Mouse (Mus musculus): ENCODE results near the gene Dlgap1. TPM values are rescaled to one million over a fixed set of nuclear protein-coding genes. Genes with fewer than 3 reads are reported as not detected.
A peak's percentile ranks its signal among the peaks of the same experiment; 100 is the strongest.

The Dlgap1 gene
- polyA plus RNA-seq, 1 experiment from 2014 or later = 0.50 TPM

DNA sequence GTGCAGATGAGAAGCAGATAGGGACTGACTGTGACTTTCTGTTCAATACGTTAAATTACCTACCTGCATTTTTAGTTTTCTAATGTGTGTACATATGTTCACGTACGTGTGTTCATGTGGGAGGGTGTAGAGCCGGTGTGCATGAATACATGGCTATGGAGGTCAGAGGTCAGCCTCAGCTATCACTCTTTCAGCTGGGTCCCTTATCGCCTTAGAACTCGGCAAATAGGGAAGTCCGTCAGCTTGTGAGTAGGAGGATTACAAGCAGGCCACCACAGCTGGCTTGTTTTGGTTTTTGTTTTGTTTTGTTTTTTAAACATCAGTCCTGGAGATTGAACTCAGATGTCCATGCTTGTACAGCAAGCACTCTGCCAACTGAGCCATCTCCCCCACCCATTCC is 645.0 kb downstream of the Dlgap1 start:
- no peaks in the 10 kb centered on the region for H3K36me3 ChIP-seq
- WGBS = 69% methylated on average over 7 of the region's 7 CpGs
- no peaks in the 10 kb centered on the region for H3K9me3 ChIP-seq
- H3K27me3 ChIP-seq = no peaks in the 10 kb centered on the region
- no peak overlapping the region for H3K9ac ChIP-seq
- H3K27ac ChIP-seq = no peak overlapping the region
- ATAC-seq (ENCODE audit: borderline replicate concordance, extremely low read depth, low FRiP score, low TSS enrichment) = no peak
- no peaks in the 10 kb centered on the region for H3K4me1 ChIP-seq
- no peak overlapping the region for H3K4me3 ChIP-seq
- H3K4me2 ChIP-seq = no peak overlapping the region

DNA sequence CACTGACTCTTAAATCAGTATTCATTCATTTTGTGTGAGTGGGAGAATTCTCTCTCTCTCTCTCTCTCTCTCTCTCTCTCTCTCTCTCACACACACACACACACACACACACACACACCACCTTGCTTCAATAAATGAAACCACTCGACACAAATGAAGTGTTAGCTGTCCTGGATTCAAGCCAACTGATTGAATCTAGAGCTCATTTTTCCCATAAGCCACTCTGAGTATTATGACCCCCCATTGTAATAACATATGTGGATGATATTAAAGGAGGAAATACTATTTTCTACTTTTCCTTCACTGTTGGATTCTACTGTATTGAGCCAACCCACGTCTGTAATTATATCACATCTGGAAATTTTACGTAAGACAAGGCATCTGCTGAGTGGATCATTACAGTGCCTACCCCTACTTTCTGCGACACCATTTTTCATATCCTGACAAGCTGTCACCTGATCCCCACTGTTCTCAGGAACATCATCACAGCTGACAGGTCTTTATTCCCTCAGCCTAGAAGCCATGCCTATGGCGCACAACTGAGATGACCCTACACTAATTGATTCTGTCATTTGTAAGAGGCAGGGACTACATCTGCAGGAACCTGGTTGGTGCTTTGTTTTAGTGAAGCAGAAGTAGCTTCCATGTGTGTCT is 645.7 kb downstream of the Dlgap1 start:
- Histone ChIP-seq H3K9ac (no peak overlapping the region), H3K4me3 (no peak overlapping the region), H3K4me2 (no peak overlapping the region), H3K27me3 (no peaks in the 10 kb centered on the region), H3K36me3 (no peaks in the 10 kb centered on the region), H3K9me3 (no peaks in the 10 kb centered on the region), H3K4me1 (no peaks in the 10 kb centered on the region), H3K27ac (no peak overlapping the region)
- no peak for ATAC-seq (ENCODE audit: borderline replicate concordance, extremely low read depth, low FRiP score, low TSS enrichment)
- 58% methylated on average over 5 of the region's 5 CpGs for WGBS

DNA sequence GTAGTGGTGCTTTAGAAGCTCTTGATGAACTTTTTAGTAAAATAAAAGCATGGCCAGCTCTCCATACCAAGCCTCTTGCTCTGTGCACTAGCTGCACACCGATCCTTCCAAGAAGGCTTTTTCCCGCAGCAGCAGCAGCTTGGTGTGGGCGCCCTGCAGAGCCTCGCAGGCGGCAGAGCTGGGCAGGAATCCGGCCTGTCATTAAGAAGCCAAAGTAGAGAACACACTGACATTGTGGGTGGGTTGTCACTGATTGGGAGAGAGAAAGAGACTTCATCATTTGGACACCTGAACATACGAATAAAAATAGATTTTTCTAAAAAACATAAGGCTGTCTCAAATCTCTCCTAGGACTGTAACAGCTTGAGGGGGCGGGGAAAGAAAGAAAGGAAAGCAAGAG is 653.6 kb downstream of the Dlgap1 start:
- ATAC-seq (ENCODE audit: borderline replicate concordance, extremely low read depth, low FRiP score, low TSS enrichment) = no peak
- no peak overlapping the region for H3K4me2 ChIP-seq
- no peaks in the 10 kb centered on the region for H3K27me3 ChIP-seq
- H3K9ac ChIP-seq = no peak overlapping the region
- no peak overlapping the region for H3K4me3 ChIP-seq
- 61% methylated on average over 8 of the region's 8 CpGs for WGBS
- H3K27ac ChIP-seq = no peak overlapping the region
- no peaks in the 10 kb centered on the region for H3K4me1 ChIP-seq
- H3K9me3 ChIP-seq = no peaks in the 10 kb centered on the region
- H3K36me3 ChIP-seq = no peaks in the 10 kb centered on the region

DNA sequence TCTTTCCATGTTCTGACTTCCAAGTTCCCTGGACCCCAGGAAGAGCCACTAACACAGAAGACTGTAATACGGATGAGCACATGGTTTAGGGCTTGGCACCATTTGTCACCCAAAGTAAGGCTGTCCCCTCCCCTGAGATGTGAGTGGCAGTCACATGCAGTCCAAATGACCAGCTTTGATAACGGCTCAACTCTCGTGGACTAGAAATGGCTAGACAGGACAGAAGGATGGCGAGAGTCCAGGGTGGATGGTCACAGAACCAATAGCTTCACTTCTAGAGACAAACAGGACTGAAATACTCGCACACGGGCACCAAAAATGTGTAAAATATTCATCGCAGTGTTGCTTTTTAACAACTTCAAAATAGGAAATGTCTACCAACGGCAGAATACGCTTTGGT is 657.5 kb downstream of the Dlgap1 start:
- Histone ChIP-seq H3K4me1 (peaks cover 7% of the 10 kb centered on the region), H3K36me3 (no peaks in the 10 kb centered on the region), H3K9ac (no peak overlapping the region), H3K27ac (no peak overlapping the region), H3K9me3 (no peaks in the 10 kb centered on the region), H3K4me3 (no peak overlapping the region), H3K4me2 (no peak overlapping the region), H3K27me3 (no peaks in the 10 kb centered on the region)
- no peak for ATAC-seq (ENCODE audit: borderline replicate concordance, extremely low read depth, low FRiP score, low TSS enrichment)
- 83% methylated on average over 9 of the region's 9 CpGs for WGBS

DNA sequence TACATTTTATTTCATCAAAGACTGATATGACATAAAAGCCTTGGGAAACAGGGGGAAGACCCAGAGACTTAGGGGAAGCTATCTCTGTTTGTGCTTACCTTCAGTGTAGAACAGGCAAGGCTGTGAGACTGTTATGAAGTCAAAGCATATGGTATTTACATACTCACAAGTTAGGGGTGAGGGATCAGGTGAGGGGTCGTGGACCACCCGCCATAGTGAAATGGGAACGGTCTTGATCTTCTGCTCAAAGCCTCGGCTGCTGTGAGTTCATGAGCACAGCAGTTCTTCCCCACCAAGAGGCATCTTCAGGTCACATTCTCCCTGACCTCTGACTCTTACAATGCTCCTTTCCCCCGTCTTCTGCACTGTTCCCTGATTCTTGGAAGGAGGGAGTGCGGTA is 658.1 kb downstream of the Dlgap1 start:
- Histone ChIP-seq H3K4me2 (no peak overlapping the region), H3K4me1 (peaks cover 7% of the 10 kb centered on the region), H3K27ac (no peak overlapping the region), H3K4me3 (no peak overlapping the region), H3K36me3 (no peaks in the 10 kb centered on the region), H3K9me3 (no peaks in the 10 kb centered on the region), H3K9ac (no peak overlapping the region), H3K27me3 (no peaks in the 10 kb centered on the region)
- ATAC-seq (ENCODE audit: borderline replicate concordance, extremely low read depth, low FRiP score, low TSS enrichment) = no peak
- WGBS = 69% methylated on average over 6 of the region's 6 CpGs

DNA sequence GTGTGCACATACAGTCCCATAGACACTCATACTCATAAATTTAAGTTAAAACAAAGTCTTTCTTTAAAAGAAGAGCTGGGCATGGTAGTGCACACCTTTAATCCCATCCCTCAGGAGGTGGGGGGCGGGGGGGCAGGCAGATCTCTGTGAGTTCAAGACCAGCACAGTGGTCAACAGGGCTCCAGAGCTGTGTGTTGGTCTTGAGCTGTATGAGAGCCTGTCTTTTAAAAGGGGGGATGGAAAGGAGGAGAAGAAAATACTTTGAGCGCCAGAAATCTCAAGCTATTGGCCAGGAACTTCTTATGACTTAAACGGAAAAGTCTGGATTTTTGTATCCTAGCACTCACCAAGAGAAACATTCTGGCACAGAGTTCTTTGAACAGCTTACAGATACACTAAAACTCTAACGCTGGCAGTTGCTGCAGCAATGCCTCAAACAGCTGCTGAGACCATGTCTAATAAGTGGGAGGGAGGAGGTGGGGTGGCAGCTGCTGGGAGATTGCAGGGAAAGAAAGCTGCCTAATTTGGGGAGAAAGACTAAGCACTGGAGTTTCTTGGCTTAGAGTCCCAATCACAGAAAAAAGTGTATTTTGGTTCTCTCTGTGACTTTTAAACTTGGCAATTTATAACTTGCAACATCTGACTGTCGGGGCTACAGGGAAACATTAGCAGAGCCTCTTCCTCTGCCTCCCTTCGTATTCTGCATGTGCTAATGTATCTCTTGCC is 660.9 kb downstream of the Dlgap1 start:
- Histone ChIP-seq H3K9me3 (no peaks in the 10 kb centered on the region), H3K4me2 (no peak overlapping the region), H3K27me3 (no peaks in the 10 kb centered on the region), H3K4me3 (no peak overlapping the region), H3K36me3 (no peaks in the 10 kb centered on the region), H3K4me1 (peaks cover 10% of the 10 kb centered on the region), H3K27ac (peak overlapping the region; percentile 62), H3K9ac (no peak overlapping the region)
- peak; percentile 90 for ATAC-seq (ENCODE audit: borderline replicate concordance, extremely low read depth, low FRiP score, low TSS enrichment)
- WGBS = 38% methylated on average over 6 of the region's 6 CpGs

DNA sequence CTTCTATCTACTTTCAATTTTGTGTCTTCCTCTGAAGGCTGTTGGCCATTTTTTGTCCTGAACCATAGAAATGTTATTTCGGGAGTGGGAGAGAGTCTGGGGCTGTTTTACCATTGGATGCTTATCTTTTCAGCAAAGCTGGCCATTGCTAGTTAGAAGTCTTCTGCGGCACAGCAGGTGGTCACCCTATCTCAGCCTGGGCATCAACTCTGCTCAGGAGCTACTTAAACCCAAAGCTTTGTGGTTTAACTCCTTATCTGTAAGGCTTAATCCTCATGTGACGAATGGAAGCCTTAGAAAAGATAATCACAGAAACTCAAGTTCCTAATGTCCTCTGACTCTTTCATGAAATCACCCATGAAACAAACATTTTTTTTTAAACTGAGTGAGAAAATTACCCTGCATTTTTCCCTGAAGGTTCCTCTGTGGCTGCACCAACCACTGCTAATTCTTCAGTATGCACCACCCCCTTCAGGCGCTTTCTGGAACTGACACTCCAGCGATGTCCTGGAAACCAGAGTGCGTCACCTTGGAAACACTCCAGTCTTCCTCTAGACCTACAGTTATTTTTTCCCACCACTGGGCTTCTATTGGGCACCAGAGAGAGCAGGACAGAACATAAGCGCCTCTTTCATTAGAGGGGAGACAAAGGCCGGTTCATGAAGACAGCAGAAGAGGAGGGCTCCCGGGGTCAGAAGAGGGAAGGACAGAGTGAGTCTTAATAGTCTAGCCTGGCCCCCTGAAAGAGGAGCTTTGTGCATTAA is 664.5 kb downstream of the Dlgap1 start:
- Histone ChIP-seq H3K27me3 (no peaks in the 10 kb centered on the region), H3K9me3 (no peaks in the 10 kb centered on the region), H3K27ac (no peak overlapping the region), H3K4me3 (no peak overlapping the region), H3K9ac (no peak overlapping the region), H3K4me2 (no peak overlapping the region), H3K36me3 (no peaks in the 10 kb centered on the region), H3K4me1 (peaks cover 10% of the 10 kb centered on the region)
- WGBS = 18% methylated on average over 9 of the region's 9 CpGs
- ATAC-seq (ENCODE audit: borderline replicate concordance, extremely low read depth, low FRiP score, low TSS enrichment) = peak; percentile 33; the same call in 1 of the 2 replicates

DNA sequence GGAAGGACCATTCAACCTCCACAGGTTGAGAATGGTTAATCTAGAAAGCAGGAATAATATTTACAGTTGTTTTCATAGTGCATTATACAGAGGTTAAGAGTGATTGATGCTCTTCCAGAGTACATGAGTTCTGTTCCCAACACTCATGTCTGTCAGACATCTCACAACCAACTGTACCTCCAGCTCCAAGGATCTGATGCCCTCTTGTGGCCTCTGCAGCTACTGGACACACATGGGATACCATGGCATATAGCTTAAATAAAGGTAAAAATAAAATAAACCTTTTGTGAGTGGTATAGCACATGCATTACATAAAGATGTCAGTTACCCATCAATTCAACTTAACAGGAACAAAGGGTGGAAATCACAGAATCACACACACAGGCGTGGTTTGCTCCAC is 674.3 kb downstream of the Dlgap1 start:
- 69% methylated on average over 1 of the region's 1 CpGs for WGBS
- H3K4me2 ChIP-seq = no peak overlapping the region
- no peak overlapping the region for H3K9ac ChIP-seq
- no peaks in the 10 kb centered on the region for H3K27me3 ChIP-seq
- H3K9me3 ChIP-seq = no peaks in the 10 kb centered on the region
- no peak overlapping the region for H3K27ac ChIP-seq
- no peaks in the 10 kb centered on the region for H3K4me1 ChIP-seq
- H3K4me3 ChIP-seq = no peak overlapping the region
- no peak for ATAC-seq (ENCODE audit: borderline replicate concordance, extremely low read depth, low FRiP score, low TSS enrichment)
- H3K36me3 ChIP-seq = no peaks in the 10 kb centered on the region

DNA sequence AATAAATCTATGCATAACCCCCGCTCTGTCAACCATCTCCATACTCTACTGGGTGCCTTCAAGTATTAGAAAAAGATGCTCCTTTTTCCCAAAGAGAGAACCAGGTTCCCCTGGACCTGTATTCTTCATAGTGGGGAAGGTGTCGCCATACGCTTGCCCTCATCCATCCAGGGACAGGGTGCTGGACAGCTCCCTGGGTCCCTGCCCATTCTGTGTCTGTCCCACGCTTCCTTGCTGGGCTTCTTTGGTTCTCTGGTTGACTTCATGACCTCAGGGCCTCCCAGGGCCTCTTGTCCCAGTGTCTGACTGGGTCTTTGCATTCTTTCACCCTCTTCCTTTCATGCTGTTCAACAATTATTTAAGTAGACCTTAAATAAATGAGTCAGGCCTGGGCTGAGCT is 677.8 kb downstream of the Dlgap1 start:
- H3K9ac ChIP-seq = no peak overlapping the region
- H3K4me1 ChIP-seq = no peaks in the 10 kb centered on the region
- no peak overlapping the region for H3K27ac ChIP-seq
- WGBS = 26% methylated on average over 4 of the region's 4 CpGs
- no peaks in the 10 kb centered on the region for H3K27me3 ChIP-seq
- H3K4me2 ChIP-seq = no peak overlapping the region
- no peak for ATAC-seq (ENCODE audit: borderline replicate concordance, extremely low read depth, low FRiP score, low TSS enrichment)
- no peaks in the 10 kb centered on the region for H3K36me3 ChIP-seq
- H3K9me3 ChIP-seq = no peaks in the 10 kb centered on the region
- H3K4me3 ChIP-seq = no peak overlapping the region

DNA sequence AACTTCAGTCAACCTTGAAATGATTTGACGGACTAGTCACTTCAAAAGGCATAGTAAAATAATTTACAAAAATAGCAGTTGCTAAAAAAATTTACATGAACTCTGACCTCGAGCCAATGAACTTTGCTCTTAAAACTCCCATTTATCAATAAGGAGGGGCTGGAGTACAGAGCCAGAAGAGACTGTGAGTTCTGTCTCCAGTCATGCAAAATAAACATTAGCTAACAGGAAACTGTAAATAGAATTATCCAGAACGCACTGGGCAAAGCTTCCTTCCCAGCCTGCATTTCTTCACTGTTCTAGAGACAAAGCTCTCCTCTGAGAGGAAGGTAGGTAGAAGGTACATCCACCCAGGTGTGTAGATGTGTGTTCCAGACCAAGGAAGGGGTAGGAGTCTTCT is 692.5 kb downstream of the Dlgap1 start:
- WGBS = 49% methylated on average over 3 of the region's 3 CpGs

DNA sequence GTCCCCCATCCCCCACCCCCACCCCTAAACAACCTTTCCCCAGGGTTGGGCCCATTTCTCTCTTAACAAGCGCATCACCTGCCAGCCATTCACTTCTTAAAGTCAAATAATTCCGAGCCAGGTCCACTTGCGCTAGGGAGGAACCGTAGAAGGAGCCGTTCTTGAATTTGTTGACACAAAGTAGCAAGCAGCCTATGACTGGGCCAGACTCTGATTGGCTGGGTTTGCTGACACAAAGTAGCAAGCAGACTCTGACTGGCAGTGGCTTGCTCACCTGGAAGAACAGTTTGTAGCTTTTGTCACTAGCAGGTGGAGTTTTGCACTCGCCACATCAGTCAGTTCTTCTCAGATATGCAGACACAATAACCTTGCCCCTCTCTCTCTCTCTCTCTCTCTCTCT is 695.1 kb downstream of the Dlgap1 start:
- Histone ChIP-seq H3K9ac (no peak overlapping the region), H3K4me3 (no peak overlapping the region), H3K4me1 (no peaks in the 10 kb centered on the region), H3K4me2 (no peak overlapping the region), H3K27ac (no peak overlapping the region), H3K9me3 (no peaks in the 10 kb centered on the region), H3K36me3 (no peaks in the 10 kb centered on the region), H3K27me3 (no peaks in the 10 kb centered on the region)
- 49% methylated on average over 6 of the region's 6 CpGs for WGBS
- ATAC-seq (ENCODE audit: borderline replicate concordance, extremely low read depth, low FRiP score, low TSS enrichment) = no peak

More for the DNA sequence above, 692.5 kb downstream of the Dlgap1 start:
- H3K27me3 ChIP-seq = no peaks in the 10 kb centered on the region
- H3K27ac ChIP-seq = no peak overlapping the region
- H3K4me3 ChIP-seq = no peak overlapping the region
- no peaks in the 10 kb centered on the region for H3K9me3 ChIP-seq
- no peaks in the 10 kb centered on the region for H3K4me1 ChIP-seq
- no peaks in the 10 kb centered on the region for H3K36me3 ChIP-seq
- no peak for ATAC-seq (ENCODE audit: borderline replicate concordance, extremely low read depth, low FRiP score, low TSS enrichment)
- H3K9ac ChIP-seq = no peak overlapping the region
- H3K4me2 ChIP-seq = no peak overlapping the region

DNA sequence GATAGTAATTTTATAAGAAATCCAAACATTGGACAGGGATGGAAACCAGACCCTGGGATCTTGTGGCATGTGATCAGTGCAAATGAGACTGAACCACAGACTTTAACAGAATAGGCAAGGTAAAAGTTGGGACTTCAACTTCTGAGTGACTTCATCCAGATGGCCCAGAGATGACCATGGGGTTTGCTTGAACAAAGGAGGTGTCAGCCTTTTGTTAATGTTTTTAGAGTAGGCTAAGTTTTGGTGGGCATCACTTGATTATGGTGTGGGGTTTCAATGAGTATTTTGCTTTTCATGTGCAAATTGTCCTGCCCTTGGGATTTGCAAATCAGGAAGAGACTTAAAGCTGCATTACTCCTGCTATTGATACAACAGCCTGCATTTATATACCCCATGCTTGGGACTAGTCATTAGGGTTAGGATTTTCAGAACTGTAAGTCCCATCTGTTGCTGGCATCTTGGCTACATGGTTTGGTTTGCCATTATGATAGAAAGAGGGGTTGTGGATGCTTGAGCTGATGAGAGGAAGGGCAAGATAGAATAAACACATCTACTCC is 695.7 kb downstream of the Dlgap1 start:
- no peak overlapping the region for H3K27ac ChIP-seq
- no peaks in the 10 kb centered on the region for H3K9me3 ChIP-seq
- no peak for ATAC-seq (ENCODE audit: borderline replicate concordance, extremely low read depth, low FRiP score, low TSS enrichment)
- H3K4me2 ChIP-seq = no peak overlapping the region
- H3K9ac ChIP-seq = no peak overlapping the region
- no peak overlapping the region for H3K4me3 ChIP-seq
- H3K27me3 ChIP-seq = no peaks in the 10 kb centered on the region
- no peaks in the 10 kb centered on the region for H3K4me1 ChIP-seq
- H3K36me3 ChIP-seq = no peaks in the 10 kb centered on the region

Data from lung, embryonic 15.5 days (tissue).